Mouse (Mus musculus) cortical plate, adult 2 months (tissue): ENCODE results near the gene Tmem182. TPM values are rescaled to one million over a fixed set of nuclear protein-coding genes. Genes with fewer than 3 reads are reported as not detected.

Experiments
- H3K27ac ChIP-seq: fragments of 200-500 bp; 2 replicates; pipeline ENCODE4 v1.5.1; 2012; ENCODE audit warnings: low read length, control low read depth, inconsistent platforms; ENCODE audit not compliant: insufficient read depth
- H3K4me1 ChIP-seq: fragments of 200-500 bp; 2 replicates; pipeline ENCODE4 v1.6.1; 2011; ENCODE audit warnings: low read length; ENCODE audit not compliant: control insufficient read depth, insufficient read depth
- H3K4me3 ChIP-seq: fragments of 200-500 bp; 2 replicates; pipeline ENCODE4 v1.5.1; 2011; ENCODE audit warnings: mild to moderate bottlenecking, low read length, control low read depth; ENCODE audit not compliant: insufficient read depth
- CTCF ChIP-seq: fragments of 200-500 bp; IDR thresholded peaks from 2 replicates; pipeline ENCODE4 v1.5.1; 2011; ENCODE audit warnings: mild to moderate bottlenecking, control low read depth, low read length; ENCODE audit not compliant: insufficient read depth; ENCODE audit errors: extremely low read depth
- POLR2A ChIP-seq: fragments of 200-500 bp; IDR thresholded peaks from 2 replicates; pipeline ENCODE4 v1.6.1; 2011; ENCODE audit warnings: mild to moderate bottlenecking, low read length, control low read depth; ENCODE audit not compliant: insufficient read depth; ENCODE audit errors: extremely low read depth
- polyA plus RNA-seq: library from polyadenylated mRNA; depleted of rRNA; stranded (reverse); fragments of >200 nt; gene quantifications from 2 replicates; pipeline ENCODE4 v1.2.3, GENCODE M21; 2012

Gene Tmem182
- polyA plus RNA-seq, 1 experiment, result 0.19 TPM

- no peak overlapping the region for H3K27ac ChIP-seq
- H3K4me1 ChIP-seq, result no peaks in the 10 kb centered on the region; the same call in 1 of the 2 replicates
- TF ChIP-seq POLR2A (no peak), CTCF (no peak)
- no peak overlapping the region for H3K4me3 ChIP-seq
Measured at GRCm38 (mm10) chr1:40795508-40795907, 9.9 kb upstream of the Tmem182 start.

GRCm38 (mm10) chr1:40797348-40797747, 8.1 kb upstream of the Tmem182 start:
- TF ChIP-seq CTCF, result peak; percentile 77
- no peak for TF ChIP-seq POLR2A
- no peaks in the 10 kb centered on the region for H3K4me1 ChIP-seq
- H3K4me3 ChIP-seq, result no peak overlapping the region
- H3K27ac ChIP-seq, result no peak overlapping the region

- no peak overlapping the region for H3K27ac ChIP-seq
- H3K4me3 ChIP-seq, result no peak overlapping the region
- no peaks in the 10 kb centered on the region for H3K4me1 ChIP-seq
- TF ChIP-seq CTCF, result no peak
- no peak for TF ChIP-seq POLR2A
Measured at GRCm38 (mm10) chr1:40799121-40799520, 6.3 kb upstream of the Tmem182 start.

- Histone ChIP-seq H3K4me3 (no peak overlapping the region), H3K4me1 (no peaks in the 10 kb centered on the region), H3K27ac (no peak overlapping the region)
- TF ChIP-seq CTCF (no peak), POLR2A (no peak)
Measured at GRCm38 (mm10) chr1:40800908-40801307, 4.5 kb upstream of the Tmem182 start.

- Histone ChIP-seq H3K27ac (no peak overlapping the region), H3K4me1 (no peaks in the 10 kb centered on the region), H3K4me3 (no peak overlapping the region)
- TF ChIP-seq POLR2A (no peak), CTCF (peak; percentile 58; the same call in 1 of the 2 replicates)
Measured at GRCm38 (mm10) chr1:40802759-40803158, 2.6 kb upstream of the Tmem182 start.

GRCm38 (mm10) chr1:40804118-40804517, 1.3 kb upstream of the Tmem182 start:
- H3K4me1 ChIP-seq, result no peaks in the 10 kb centered on the region

GRCm38 (mm10) chr1:40805891-40806290, 490 bp downstream of the Tmem182 start:
- Histone ChIP-seq H3K4me1 (no peaks in the 10 kb centered on the region), H3K27ac (no peak overlapping the region), H3K4me3 (no peak overlapping the region)
- TF ChIP-seq POLR2A, result no peak
- TF ChIP-seq CTCF, result no peak

More at GRCm38 (mm10) chr1:40804118-40804517, 1.3 kb upstream of the Tmem182 start:
- no peak overlapping the region for H3K27ac ChIP-seq
- TF ChIP-seq POLR2A, result no peak
- TF ChIP-seq CTCF, result no peak
- H3K4me3 ChIP-seq, result no peak overlapping the region

GRCm38 (mm10) chr1:40808643-40809042, 3.2 kb downstream of the Tmem182 start:
- TF ChIP-seq CTCF (no peak), POLR2A (no peak)
- H3K27ac ChIP-seq, result no peak overlapping the region
- H3K4me1 ChIP-seq, result no peaks in the 10 kb centered on the region
- no peak overlapping the region for H3K4me3 ChIP-seq

GRCm38 (mm10) chr1:40815071-40815845, 9.9 kb downstream of the Tmem182 start:
- no peak overlapping the region for H3K4me3 ChIP-seq
- no peak for TF ChIP-seq POLR2A
- no peak for TF ChIP-seq CTCF
- no peaks in the 10 kb centered on the region for H3K4me1 ChIP-seq
- no peak overlapping the region for H3K27ac ChIP-seq

- H3K4me3 ChIP-seq, result no peak overlapping the region
- no peaks in the 10 kb centered on the region for H3K4me1 ChIP-seq
- no peak overlapping the region for H3K27ac ChIP-seq
- TF ChIP-seq CTCF (no peak), POLR2A (no peak)
Measured at GRCm38 (mm10) chr1:40824517-40824916, 19.1 kb downstream of the Tmem182 start.

- H3K27ac ChIP-seq, result no peak overlapping the region
- no peaks in the 10 kb centered on the region for H3K4me1 ChIP-seq
- no peak for TF ChIP-seq POLR2A
- TF ChIP-seq CTCF, result no peak
- no peak overlapping the region for H3K4me3 ChIP-seq
Measured at GRCm38 (mm10) chr1:40824936-40825335, 19.5 kb downstream of the Tmem182 start.
